Mouse (Mus musculus): ENCODE results near the gene Deup1. TPM values are rescaled to one million over a fixed set of nuclear protein-coding genes. Genes with fewer than 3 reads are reported as not detected.

Deup1 gene
- polyA plus RNA-seq, 1 experiment from 2014 or later = 0.64 TPM

Other genes starting within 250 kb of the Deup1 start
- gene Smco4, start 134.5 kb downstream of the Deup1 start, polyA plus RNA-seq (2015; fragmentation: Nextera tagmentation; extraction: Ambion mirVana) = 4.5 and 6.3 TPM in 2 replicates
- gene Slc36a4, start 81.8 kb upstream of the Deup1 start, polyA plus RNA-seq (2015; fragmentation: Nextera tagmentation; extraction: Ambion mirVana) = 15.0 and 15.2 TPM in 2 replicates
- gene Mtnr1b, start 246.6 kb upstream of the Deup1 start, polyA plus RNA-seq (2015; fragmentation: Nextera tagmentation; extraction: Ambion mirVana) = not detected in 2 replicates